Mouse (Mus musculus): ENCODE data around the gene Haus6. TPM values are rescaled to one million over a fixed set of nuclear protein-coding genes. Genes with fewer than 3 reads are reported as not detected.
A peak's percentile ranks its signal among the peaks of the same experiment; 100 is the strongest.
"Not testable (repeated sequence)": the region's sequence is repeated elsewhere in the genome, so short reads cannot be mapped to it uniquely, and the experiment has no call there.

Gene Haus6
- polyA plus RNA-seq, 1 experiment from 2014 or later, result 27.8 TPM

DNA sequence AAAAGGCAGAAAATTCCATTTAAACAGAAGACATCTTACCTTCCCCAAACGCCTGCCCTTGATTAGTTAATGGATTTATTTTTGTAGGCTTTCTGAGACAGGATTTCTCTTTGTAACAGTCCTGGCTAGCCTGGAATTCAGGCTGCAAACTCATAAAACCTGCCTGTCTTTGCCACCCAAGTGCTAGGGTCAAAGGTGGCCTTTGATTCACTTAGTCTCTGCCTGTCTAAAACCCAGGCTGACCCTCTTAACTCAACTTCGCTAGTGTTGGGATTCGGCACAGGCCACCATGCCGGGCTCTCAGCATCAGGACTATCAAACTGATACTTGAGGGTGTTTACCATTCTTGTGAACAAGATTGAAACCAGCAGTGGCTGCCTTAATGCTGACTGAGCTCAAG lies 20.0 kb upstream of the Haus6 start:
- H3K4me1 ChIP-seq (replicated peaks; ENCODE audit: control insufficient read depth, insufficient read depth, low read length), result peaks cover 6% of the 10 kb centered on the region
- 73% methylated on average over 4 of the region's 4 CpGs for WGBS
- H3K4me2 ChIP-seq, result no peak overlapping the region
- no peak for DNase-seq (ENCODE audit: low spot score)
- no peak overlapping the region for H3K4me3 ChIP-seq (ENCODE audit: low read depth, low read length)
- no peaks in the 10 kb centered on the region for H3K9me3 ChIP-seq (ENCODE audit: control insufficient read depth, low read length)
- H3K27me3 ChIP-seq (replicated peaks; ENCODE audit: control insufficient read depth, insufficient read depth, low read length), result no peaks in the 10 kb centered on the region
- no peaks in the 10 kb centered on the region for H3K36me3 ChIP-seq (ENCODE audit: control insufficient read depth, insufficient read depth, low read length)
- H3K27ac ChIP-seq (ENCODE audit: low read depth, low read length), result no peak overlapping the region
- H3K9ac ChIP-seq (ENCODE audit: low read depth, low read length), result no peak overlapping the region
- ATAC-seq (replicated peaks; ENCODE audit: low FRiP score), result no peak

GRCm38 (mm10) chr4:86626496-86626895 lies 14.6 kb upstream of the Haus6 start:
- not testable (repeated sequence) for ATAC-seq (replicated peaks; ENCODE audit: low FRiP score); H3K9ac ChIP-seq (ENCODE audit: low read depth, low read length); H3K4me1 ChIP-seq (replicated peaks; ENCODE audit: control insufficient read depth, insufficient read depth, low read length); H3K4me2 ChIP-seq; H3K36me3 ChIP-seq (ENCODE audit: control insufficient read depth, insufficient read depth, low read length); H3K27ac ChIP-seq (ENCODE audit: low read depth, low read length); H3K27me3 ChIP-seq (replicated peaks; ENCODE audit: control insufficient read depth, insufficient read depth, low read length); H3K9me3 ChIP-seq (ENCODE audit: control insufficient read depth, low read length); DNase-seq (ENCODE audit: low spot score); H3K4me3 ChIP-seq (ENCODE audit: low read depth, low read length)
- WGBS, result 85% methylated on average over 7 of the region's 7 CpGs

DNA sequence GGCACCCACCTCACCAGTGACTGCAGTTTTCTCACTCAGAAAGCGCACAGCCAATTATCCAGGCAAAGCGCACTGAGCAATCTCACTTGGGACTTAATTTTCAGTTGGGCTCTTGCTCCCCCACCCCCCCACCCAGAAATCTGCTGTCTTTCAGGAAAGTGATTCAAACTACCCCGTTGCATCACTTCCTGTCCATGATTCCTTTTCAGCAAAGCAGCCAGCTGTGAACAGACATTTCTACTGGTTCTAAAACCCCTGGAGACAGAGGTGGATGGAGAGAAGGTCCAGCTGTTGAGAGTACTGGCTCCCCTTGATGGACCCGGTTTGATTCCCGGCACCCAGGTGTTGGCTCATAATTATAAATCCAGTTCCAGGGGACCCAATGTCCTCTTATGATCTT lies 13.6 kb upstream of the Haus6 start:
- Histone ChIP-seq H3K27ac (ENCODE audit: low read depth, low read length) (no peak overlapping the region), H3K27me3 (replicated peaks; ENCODE audit: control insufficient read depth, insufficient read depth, low read length) (no peaks in the 10 kb centered on the region)
- 74% methylated on average over 5 of the region's 5 CpGs for WGBS

DNA sequence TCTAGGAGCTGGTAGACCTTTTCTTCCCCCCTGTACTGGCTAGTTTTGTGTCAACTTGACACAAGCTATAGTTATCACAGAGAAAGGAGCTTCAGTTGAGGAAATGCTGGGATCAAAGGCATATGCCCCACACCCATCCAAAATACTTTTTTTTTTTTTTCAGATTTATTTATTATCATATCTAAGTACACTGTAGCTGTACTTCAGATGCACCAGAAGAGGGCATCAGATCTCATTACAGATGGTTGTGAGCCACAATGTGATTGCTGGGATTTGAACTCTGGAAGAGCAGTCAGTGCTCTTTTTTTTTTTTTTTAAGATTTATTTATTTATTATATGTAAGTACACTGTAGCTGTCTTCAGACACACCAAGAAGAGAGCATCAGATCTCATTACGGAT lies 10.7 kb upstream of the Haus6 start:
- not testable (repeated sequence) for H3K4me2 ChIP-seq; DNase-seq (ENCODE audit: low spot score); H3K27ac ChIP-seq (ENCODE audit: low read depth, low read length); H3K27me3 ChIP-seq (replicated peaks; ENCODE audit: control insufficient read depth, insufficient read depth, low read length); H3K4me1 ChIP-seq (replicated peaks; ENCODE audit: control insufficient read depth, insufficient read depth, low read length); ATAC-seq (replicated peaks; ENCODE audit: low FRiP score); H3K9ac ChIP-seq (ENCODE audit: low read depth, low read length); H3K36me3 ChIP-seq (ENCODE audit: control insufficient read depth, insufficient read depth, low read length); H3K4me3 ChIP-seq (ENCODE audit: low read depth, low read length); H3K9me3 ChIP-seq (ENCODE audit: control insufficient read depth, low read length)
- WGBS, result 81% methylated on average over 1 of the region's 1 CpGs

More for the DNA sequence above, 13.6 kb upstream of the Haus6 start:
- ATAC-seq (replicated peaks; ENCODE audit: low FRiP score) (no peak), DNase-seq (ENCODE audit: low spot score) (no peak)
- Histone ChIP-seq H3K9ac (ENCODE audit: low read depth, low read length) (no peak overlapping the region), H3K4me2 (no peak overlapping the region), H3K4me1 (replicated peaks; ENCODE audit: control insufficient read depth, insufficient read depth, low read length) (no peaks in the 10 kb centered on the region), H3K36me3 (ENCODE audit: control insufficient read depth, insufficient read depth, low read length) (no peaks in the 10 kb centered on the region), H3K4me3 (ENCODE audit: low read depth, low read length) (no peak overlapping the region), H3K9me3 (ENCODE audit: control insufficient read depth, low read length) (no peaks in the 10 kb centered on the region)

GRCm38 (mm10) chr4:86622116-86622515 lies 10.3 kb upstream of the Haus6 start:
- WGBS, result 75% methylated on average over 3 of the region's 3 CpGs
- no peak overlapping the region for H3K9ac ChIP-seq (ENCODE audit: low read depth, low read length)
- no peaks in the 10 kb centered on the region for H3K27me3 ChIP-seq (replicated peaks; ENCODE audit: control insufficient read depth, insufficient read depth, low read length)
- no peaks in the 10 kb centered on the region for H3K36me3 ChIP-seq (ENCODE audit: control insufficient read depth, insufficient read depth, low read length)
- H3K27ac ChIP-seq (ENCODE audit: low read depth, low read length), result no peak overlapping the region
- DNase-seq (ENCODE audit: low spot score) (no peak), ATAC-seq (replicated peaks; ENCODE audit: low FRiP score) (no peak)
- no peak overlapping the region for H3K4me2 ChIP-seq
- no peak overlapping the region for H3K4me3 ChIP-seq (ENCODE audit: low read depth, low read length)
- no peaks in the 10 kb centered on the region for H3K9me3 ChIP-seq (ENCODE audit: control insufficient read depth, low read length)
- H3K4me1 ChIP-seq (replicated peaks; ENCODE audit: control insufficient read depth, insufficient read depth, low read length), result no peaks in the 10 kb centered on the region

DNA sequence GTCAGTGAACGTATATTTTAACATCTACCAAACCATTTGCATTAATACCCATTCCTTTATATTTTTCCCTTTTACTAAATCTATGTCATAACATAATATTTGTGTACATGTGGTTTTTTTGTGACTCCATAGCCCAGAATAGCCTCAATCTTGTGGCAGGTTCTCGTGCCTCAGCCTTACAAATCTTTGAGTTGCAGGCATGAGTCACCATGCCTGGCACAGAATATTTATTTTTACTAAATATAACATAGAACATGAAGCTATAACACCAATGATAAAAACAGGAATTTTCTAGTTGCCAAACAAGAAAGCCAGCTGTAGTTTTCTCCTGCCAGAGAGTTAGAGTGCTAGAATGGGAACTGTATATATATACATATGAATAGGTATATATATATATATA lies 8.7 kb upstream of the Haus6 start:
- H3K4me3 ChIP-seq (ENCODE audit: low read depth, low read length), result no peak overlapping the region
- H3K4me2 ChIP-seq, result no peak overlapping the region
- 61% methylated on average over 2 of the region's 2 CpGs for WGBS
- H3K4me1 ChIP-seq (replicated peaks; ENCODE audit: control insufficient read depth, insufficient read depth, low read length), result no peaks in the 10 kb centered on the region
- DNase-seq (ENCODE audit: low spot score) (no peak), ATAC-seq (replicated peaks; ENCODE audit: low FRiP score) (no peak)
- H3K27me3 ChIP-seq (replicated peaks; ENCODE audit: control insufficient read depth, insufficient read depth, low read length), result no peaks in the 10 kb centered on the region
- no peak overlapping the region for H3K9ac ChIP-seq (ENCODE audit: low read depth, low read length)
- no peaks in the 10 kb centered on the region for H3K36me3 ChIP-seq (ENCODE audit: control insufficient read depth, insufficient read depth, low read length)
- no peak overlapping the region for H3K27ac ChIP-seq (ENCODE audit: low read depth, low read length)
- H3K9me3 ChIP-seq (ENCODE audit: control insufficient read depth, low read length), result no peaks in the 10 kb centered on the region

DNA sequence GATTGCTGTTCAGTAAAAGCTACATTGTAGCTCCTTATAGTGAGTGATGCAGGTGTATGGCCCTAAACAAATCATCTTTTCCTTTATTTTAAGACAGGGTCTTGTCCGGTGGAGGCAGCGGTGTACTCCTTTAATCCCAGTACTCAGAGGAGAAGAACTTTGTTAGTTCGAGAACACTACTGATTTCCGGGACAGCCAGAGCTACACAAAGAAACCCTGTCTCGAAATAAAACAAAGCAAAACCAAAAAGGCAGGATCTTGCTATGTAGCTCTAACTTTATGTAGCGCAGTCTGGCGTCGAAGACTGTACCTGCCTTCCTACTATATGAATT lies 400 bp upstream of the Haus6 start:
- ATAC-seq (replicated peaks; ENCODE audit: low FRiP score) (peak; percentile 15; the same call in 1 of the 2 replicates), DNase-seq (ENCODE audit: low spot score) (no peak)
- 35% methylated on average over 8 of the region's 8 CpGs for WGBS
- no peaks in the 10 kb centered on the region for H3K27me3 ChIP-seq (replicated peaks; ENCODE audit: control insufficient read depth, insufficient read depth, low read length)
- no peak overlapping the region for H3K27ac ChIP-seq (ENCODE audit: low read depth, low read length)
- no peaks in the 10 kb centered on the region; the same call in 1 of the 2 replicates for H3K4me1 ChIP-seq (replicated peaks; ENCODE audit: control insufficient read depth, insufficient read depth, low read length)
- peak overlapping the region; percentile 20 for H3K9ac ChIP-seq (ENCODE audit: low read depth, low read length)
- no peaks in the 10 kb centered on the region for H3K9me3 ChIP-seq (ENCODE audit: control insufficient read depth, low read length)
- peak overlapping the region; percentile 95 for H3K4me3 ChIP-seq (ENCODE audit: low read depth, low read length)
- H3K4me2 ChIP-seq, result peak overlapping the region; percentile 52
- peaks cover 2% of the 10 kb centered on the region for H3K36me3 ChIP-seq (ENCODE audit: control insufficient read depth, insufficient read depth, low read length)

- no peaks in the 10 kb centered on the region for H3K9me3 ChIP-seq (ENCODE audit: control insufficient read depth, low read length)
- no peak overlapping the region for H3K27ac ChIP-seq (ENCODE audit: low read depth, low read length)
- no peak for ATAC-seq (replicated peaks; ENCODE audit: low FRiP score)
- no peak overlapping the region for H3K4me2 ChIP-seq
- H3K27me3 ChIP-seq (replicated peaks; ENCODE audit: control insufficient read depth, insufficient read depth, low read length), result no peaks in the 10 kb centered on the region
- WGBS, result 92% methylated on average over 2 of the region's 2 CpGs
- no peak overlapping the region for H3K4me3 ChIP-seq (ENCODE audit: low read depth, low read length)
- no peak overlapping the region for H3K9ac ChIP-seq (ENCODE audit: low read depth, low read length)
- no peak for DNase-seq (ENCODE audit: low spot score)
- H3K36me3 ChIP-seq (ENCODE audit: control insufficient read depth, insufficient read depth, low read length), result peaks cover 20% of the 10 kb centered on the region
- H3K4me1 ChIP-seq (replicated peaks; ENCODE audit: control insufficient read depth, insufficient read depth, low read length), result no peaks in the 10 kb centered on the region
These were observed 20.6 kb downstream of the Haus6 start for GRCm38 (mm10) chr4:86591304-86591703.

DNA sequence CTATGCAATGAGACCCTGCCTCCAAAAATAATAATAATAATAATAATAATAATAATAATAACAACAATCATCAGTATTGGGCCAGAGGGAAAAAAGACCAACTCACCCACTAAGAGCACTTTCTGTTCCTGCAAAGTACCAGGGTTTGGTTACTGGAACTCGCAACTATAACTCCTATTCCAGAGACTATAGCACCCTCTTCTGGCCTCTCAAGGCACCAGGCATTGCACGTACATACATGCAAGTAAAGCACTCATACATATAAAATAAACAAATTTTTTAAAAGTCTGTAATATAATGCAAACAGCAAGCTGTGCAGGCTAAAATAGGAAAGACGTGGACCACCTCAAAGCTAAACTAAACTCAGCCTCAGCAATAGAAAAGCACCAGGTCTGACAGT lies 23.6 kb downstream of the Haus6 start:
- Histone ChIP-seq H3K9me3 (ENCODE audit: control insufficient read depth, low read length) (no peaks in the 10 kb centered on the region), H3K4me1 (replicated peaks; ENCODE audit: control insufficient read depth, insufficient read depth, low read length) (no peaks in the 10 kb centered on the region), H3K27me3 (replicated peaks; ENCODE audit: control insufficient read depth, insufficient read depth, low read length) (no peaks in the 10 kb centered on the region), H3K4me2 (no peak overlapping the region), H3K4me3 (ENCODE audit: low read depth, low read length) (no peak overlapping the region), H3K27ac (ENCODE audit: low read depth, low read length) (no peak overlapping the region), H3K9ac (ENCODE audit: low read depth, low read length) (no peak overlapping the region), H3K36me3 (ENCODE audit: control insufficient read depth, insufficient read depth, low read length) (peaks cover 29% of the 10 kb centered on the region)
- no peak for DNase-seq (ENCODE audit: low spot score)
- no peak for ATAC-seq (replicated peaks; ENCODE audit: low FRiP score)
- WGBS, result 85% methylated on average over 3 of the region's 3 CpGs

Data from liver, embryonic 11.5 days (tissue).